Comparison of ENCODE assay signal across 16 mouse cellular contexts in the genomic region with DNA sequence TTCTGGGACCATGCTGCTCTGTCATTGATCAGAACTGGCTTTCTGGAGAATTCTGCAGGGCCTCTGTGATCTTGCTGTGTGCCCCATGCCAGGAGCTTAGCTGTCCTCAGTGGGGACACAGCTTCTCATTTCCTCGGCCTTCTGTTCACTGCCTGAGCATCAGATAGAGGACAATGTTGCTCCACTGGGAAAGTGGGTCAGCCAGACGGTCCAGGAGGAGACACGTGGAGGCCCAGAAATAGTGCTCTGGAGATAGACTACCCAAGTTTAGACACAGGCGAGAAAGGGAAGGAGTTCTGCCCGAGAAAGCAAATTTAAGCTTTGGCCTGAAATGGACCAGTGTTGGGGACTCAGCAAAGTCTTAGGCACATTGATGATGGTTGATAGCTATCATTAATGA. TPM values are rescaled to one million over a fixed set of nuclear protein-coding genes. Genes with fewer than 3 reads are reported as not detected.
A peak's percentile ranks its signal among the peaks of the same experiment; 100 is the strongest.
DNase-seq lines count a peak whose midpoint lies in the region; ATAC-seq and TF ChIP-seq lines count a peak whose summit lies in the region.
"Had no signal": no experiment of that assay in that cellular context is flagged by ENCODE, and none has a peak within 500 bp of the region (broad histone marks: within the 10 kb centered on the region; RNA-seq: fewer than 3 reads in every experiment).

No protein-coding gene starts in this region.

- no peak overlapping the region for H3K9ac ChIP-seq in heart, embryonic 11.5 days (ENCODE audit: low read depth, low read length)
- H3K9ac ChIP-seq in hindbrain, embryonic 16.5 days (ENCODE audit: low read depth, low read length): no peak overlapping the region
- H3K9ac ChIP-seq: forebrain, embryonic 15.5 days; liver, embryonic 15.5 days; midbrain, embryonic 12.5 days had no signal

- ATAC-seq in heart, embryonic 11.5 days (replicated peaks; ENCODE audit: insufficient number of reproducible peaks, low FRiP score, low TSS enrichment): no peak
- ATAC-seq in frontal cortex, adult (ENCODE audit: low TSS enrichment): peak; percentile 99
- ATAC-seq in hindbrain, embryonic 16.5 days: no peak
- ATAC-seq: forebrain, embryonic 15.5 days had no signal

- DNase-seq in heart, adult 11 months: peak; percentile 91
- peak; percentile 97 for DNase-seq in cerebellum, adult 11-12 months
- peak; percentile 16 to 89 for DNase-seq in left cerebral cortex, postnatal 25 days (ENCODE audit: low spot score in 2 of 2)
- DNase-seq in kidney, postnatal 10 days: no peak
- no peak for DNase-seq in kidney, adult 2 months
- DNase-seq: embryo, embryonic 11 days; gastrocnemius, postnatal 36 days; heart, postnatal 4 days had no signal

- no peak for TF ChIP-seq POLR2A in kidney, adult 2 months (IDR thresholded peaks at IDR 0.05; ENCODE audit: low read depth, low read length)

- no peak overlapping the region for H3K4me3 ChIP-seq in heart, embryonic 11.5 days (ENCODE audit: low read depth, low read length)
- H3K4me3 ChIP-seq in hindbrain, embryonic 16.5 days (ENCODE audit: low read length): no peak overlapping the region
- no peak overlapping the region for H3K4me3 ChIP-seq in kidney, adult 2 months (ENCODE audit: insufficient read depth, low read depth, low read length)
- H3K4me3 ChIP-seq: forebrain, embryonic 15.5 days; liver, embryonic 15.5 days; midbrain, embryonic 12.5 days had no signal

- H3K4me1 ChIP-seq in heart, embryonic 11.5 days (ENCODE audit: control insufficient read depth, insufficient read depth, low read length): no peaks in the 10 kb centered on the region
- no peaks in the 10 kb centered on the region for H3K4me1 ChIP-seq in hindbrain, embryonic 16.5 days (ENCODE audit: control insufficient read depth, insufficient read depth, low read depth, low read length)
- H3K4me1 ChIP-seq in kidney, adult 2 months (ENCODE audit: control insufficient read depth, insufficient read depth, low read length): no peaks in the 10 kb centered on the region
- H3K4me1 ChIP-seq: forebrain, embryonic 15.5 days; liver, embryonic 15.5 days; midbrain, embryonic 12.5 days had no signal

- TF ChIP-seq CTCF in kidney, adult 2 months (conservative IDR thresholded peaks at IDR 0.05; ENCODE audit: insufficient read depth, insufficient read length, low read depth, low read length): no peak

- WGBS in heart, embryonic 11.5 days (ENCODE audit: insufficient replicate concordance): 61% methylated on average over 5 of the region's 5 CpGs
- WGBS in hindbrain, embryonic 16.5 days: 85% methylated on average over 5 of the region's 5 CpGs
- WGBS in kidney, adult 2 months: 82% methylated on average over 5 of the region's 5 CpGs

- H3K27me3 ChIP-seq in heart, embryonic 11.5 days (ENCODE audit: control insufficient read depth, insufficient read depth, low read length): no peaks in the 10 kb centered on the region
- H3K27me3 ChIP-seq in hindbrain, embryonic 16.5 days (replicated peaks; ENCODE audit: control insufficient read depth, insufficient read depth, low read length): no peaks in the 10 kb centered on the region
- no peaks in the 10 kb centered on the region for H3K27me3 ChIP-seq in kidney, adult 2 months (replicated peaks; ENCODE audit: control insufficient read depth, insufficient read depth, low read length)
- H3K27me3 ChIP-seq: forebrain, embryonic 15.5 days; liver, embryonic 15.5 days; midbrain, embryonic 12.5 days had no signal

- no peak overlapping the region for H3K27ac ChIP-seq in heart, embryonic 11.5 days (ENCODE audit: low read depth, low read length)
- H3K27ac ChIP-seq in hindbrain, embryonic 16.5 days (ENCODE audit: low read depth, low read length): no peak overlapping the region
- H3K27ac ChIP-seq in kidney, adult 2 months (ENCODE audit: insufficient read depth, low read depth, low read length): no peak overlapping the region
- H3K27ac ChIP-seq: forebrain, embryonic 15.5 days; liver, embryonic 15.5 days; midbrain, embryonic 12.5 days had no signal

- intact Hi-C loops in left cerebral cortex, postnatal 25 days (cut with DNase I): loop anchor here (10.0 kb wide), 1 partner anchor 129 kb away; no protein-coding TSS in a partner anchor

- H3K36me3 ChIP-seq in heart, embryonic 11.5 days (ENCODE audit: control insufficient read depth, insufficient read depth, low read length): no peaks in the 10 kb centered on the region
- no peaks in the 10 kb centered on the region for H3K36me3 ChIP-seq in hindbrain, embryonic 16.5 days (ENCODE audit: control insufficient read depth, insufficient read depth, low read length)
- H3K36me3 ChIP-seq in kidney, adult 2 months (ENCODE audit: control insufficient read depth, insufficient read depth, low read length): no peaks in the 10 kb centered on the region
- H3K36me3 ChIP-seq: forebrain, embryonic 15.5 days; liver, embryonic 15.5 days; midbrain, embryonic 12.5 days had no signal

- H3K4me2 ChIP-seq in heart, embryonic 11.5 days: no peak overlapping the region
- no peak overlapping the region for H3K4me2 ChIP-seq in hindbrain, embryonic 16.5 days (ENCODE audit: low read length)
- H3K4me2 ChIP-seq: forebrain, embryonic 15.5 days; liver, embryonic 15.5 days; midbrain, embryonic 12.5 days had no signal

- no peaks in the 10 kb centered on the region for H3K9me3 ChIP-seq in heart, embryonic 11.5 days (replicated peaks; ENCODE audit: control insufficient read depth, low read length)
- H3K9me3 ChIP-seq in hindbrain, embryonic 16.5 days (ENCODE audit: control insufficient read depth, low read length): no peaks in the 10 kb centered on the region
- H3K9me3 ChIP-seq: forebrain, embryonic 15.5 days; liver, embryonic 15.5 days; midbrain, embryonic 12.5 days had no signal

RNA-seq across cellular contexts. Expression of a gene that starts 23.5 kb away (rescaled TPM):
- polyA plus RNA-seq in heart, embryonic 11.5 days (2014; fragmentation: Nextera tagmentation; extraction: Ambion mirVana): not detected in 2 replicates
- 100 to 1,000 TPM; 117 to 127 TPM for total RNA-seq in left cerebral cortex, postnatal 25 days (2021)
- 3.6 and 4.7 TPM in 2 replicates for polyA plus RNA-seq in hindbrain, embryonic 16.5 days (2015; fragmentation: Nextera tagmentation; extraction: Ambion mirVana)
- polyA plus RNA-seq in kidney, adult 2 months (2012; rRNA removed): 0.09 TPM in 1 of 2 replicates, not detected in the other
- total RNA-seq: gastrocnemius, postnatal 36 days had no signal
- polyA plus RNA-seq: large intestine, adult 2 months; limb, embryonic 11.5 days; liver, embryonic 15.5 days had no signal

Comparison
In these comparisons a context has a peak if more than half of its experiments do, and no peak if none do; other contexts are left out.
1. DNase-seq: peak in heart, adult 11 months (single experiment), cerebellum, adult 11-12 months (single experiment) and left cerebral cortex, postnatal 25 days (2 of 2); none in kidney, postnatal 10 days (single experiment) and kidney, adult 2 months (single experiment).